10 mouse cellular contexts compared by ENCODE assay signal in genomic region chr4:41665009-41665675, GRCm38 (mm10). TPM values are rescaled to one million over a fixed set of nuclear protein-coding genes. Genes with fewer than 3 reads are reported as not detected.
DNase-seq lines count a peak whose midpoint lies in the region; ATAC-seq lines count a peak whose summit lies in the region.
"Had no signal": no experiment of that assay in that cellular context is flagged by ENCODE, and none has a peak within 500 bp of the region (broad histone marks: within the 10 kb centered on the region; RNA-seq: fewer than 3 reads in every experiment).

No protein-coding gene starts in this region.

- H3K27ac ChIP-seq in heart, embryonic 14.5 days (replicated peaks in 1 of 2; ENCODE audit: control insufficient read depth in 1 of 2, insufficient read depth in 1 of 2, low read depth in 2 of 2, low read length in 2 of 2) = no peak overlapping the region
- H3K27ac ChIP-seq in forebrain, embryonic 14.5 days (ENCODE audit: low read depth, low read length) = 0 out of 2 replicates have a peak overlapping the region, but pooled peaks have one; percentile 27
- no peak overlapping the region for H3K27ac ChIP-seq in limb, embryonic 13.5 days

- ATAC-seq in heart, embryonic 14.5 days (ENCODE audit: insufficient number of reproducible peaks, insufficient read depth, low FRiP score, low read depth) = 0 out of 2 replicates have a peak, but pooled peaks have one; percentile 21
- no peak for ATAC-seq in forebrain, embryonic 14.5 days
- ATAC-seq in limb, embryonic 13.5 days (ENCODE audit: low FRiP score, low read depth) = no peak

- H3K36me3 ChIP-seq in heart, embryonic 14.5 days (ENCODE audit: control insufficient read depth, insufficient read depth, low read length) = no peaks in the 10 kb centered on the region
- H3K36me3 ChIP-seq in forebrain, embryonic 14.5 days (ENCODE audit: control insufficient read depth, insufficient read depth, low read length) = peaks cover 66% of the 10 kb centered on the region
- H3K36me3 ChIP-seq in limb, embryonic 13.5 days = no peaks in the 10 kb centered on the region

- H3K27me3 ChIP-seq in heart, embryonic 14.5 days (ENCODE audit: control insufficient read depth, insufficient read depth, low read length) = 0 out of 2 replicates have a peak, but pooled peaks cover 3% of the 10 kb centered on the region
- H3K27me3 ChIP-seq in forebrain, embryonic 14.5 days (replicated peaks; ENCODE audit: control insufficient read depth, insufficient read depth, low read length) = no peaks in the 10 kb centered on the region
- H3K27me3 ChIP-seq in limb, embryonic 13.5 days = peaks cover 93% of the 10 kb centered on the region

- no peak for DNase-seq in heart, adult 11 months
- DNase-seq in adrenal gland, postnatal 14 days = peak; percentile 83
- no peak for DNase-seq in forebrain, embryonic 14.5 days (ENCODE audit: low spot score)
- no peak for DNase-seq in adipocyte (ENCODE audit: low spot score)
- no peak for DNase-seq in urinary bladder, postnatal 4 days (ENCODE audit: low spot score in 2 of 2)
- DNase-seq in yolk sac, embryonic 10.5 days (ENCODE audit: low spot score) = no peak
- DNase-seq: heart, postnatal 14 days; lung, adult 2 months had no signal

- peak overlapping the region; percentile 28; the same call in 1 of the 2 replicates for H3K4me2 ChIP-seq in heart, embryonic 14.5 days (ENCODE audit: low read length)
- H3K4me2 ChIP-seq in forebrain, embryonic 14.5 days (ENCODE audit: low read length) = no peak overlapping the region
- no peak overlapping the region for H3K4me2 ChIP-seq in limb, embryonic 13.5 days (replicated peaks)

- 7% methylated on average over 4 of the region's 8 CpGs for WGBS in heart, embryonic 14.5 days
- 5% methylated on average over 5 of the region's 8 CpGs for WGBS in forebrain, embryonic 14.5 days
- 1% methylated on average over 6 of the region's 8 CpGs for WGBS in limb, embryonic 13.5 days

- H3K4me3 ChIP-seq in heart, embryonic 14.5 days (ENCODE audit: control insufficient read depth in 1 of 2, insufficient read depth in 1 of 2, low read depth in 1 of 2, low read length in 2 of 2) = no peak overlapping the region
- H3K4me3 ChIP-seq in forebrain, embryonic 14.5 days (ENCODE audit: low read depth, low read length) = no peak overlapping the region
- no peak overlapping the region for H3K4me3 ChIP-seq in limb, embryonic 13.5 days

- H3K4me1 ChIP-seq in heart, embryonic 14.5 days (ENCODE audit: control insufficient read depth in 2 of 2, insufficient read depth in 2 of 2, low read length in 2 of 2) = peaks cover 18 to 25% of the 10 kb centered on the region in 2 experiments
- peaks cover 27% of the 10 kb centered on the region for H3K4me1 ChIP-seq in forebrain, embryonic 14.5 days (ENCODE audit: control insufficient read depth, insufficient read depth, low read length)
- peaks cover 57% of the 10 kb centered on the region for H3K4me1 ChIP-seq in limb, embryonic 13.5 days

- H3K9me3 ChIP-seq in heart, embryonic 14.5 days (ENCODE audit: control insufficient read depth, low read length) = no peaks in the 10 kb centered on the region
- H3K9me3 ChIP-seq in forebrain, embryonic 14.5 days (replicated peaks; ENCODE audit: control insufficient read depth, low read length) = no peaks in the 10 kb centered on the region
- no peaks in the 10 kb centered on the region for H3K9me3 ChIP-seq in limb, embryonic 13.5 days

- 0 out of 2 replicates have a peak overlapping the region, but pooled peaks have one; percentile 27 for H3K9ac ChIP-seq in heart, embryonic 14.5 days (ENCODE audit: low read length)
- no peak overlapping the region for H3K9ac ChIP-seq in forebrain, embryonic 14.5 days (ENCODE audit: low read length)
- peak overlapping the region; percentile 4 for H3K9ac ChIP-seq in limb, embryonic 13.5 days

RNA-seq across cellular contexts. Expression of gene Enho, which starts 25.0 kb away (rescaled TPM):
- 3.9 and 6.3 TPM in 2 replicates for polyA plus RNA-seq in heart, embryonic 14.5 days (2014; fragmentation: Nextera tagmentation; extraction: Ambion mirVana)
- total RNA-seq in adrenal gland, postnatal 14 days (2021) = 3.5 and 6.9 TPM in 2 replicates
- 64.7 and 73.9 TPM in 2 replicates for polyA plus RNA-seq in forebrain, embryonic 14.5 days (2014; fragmentation: Nextera tagmentation; extraction: Ambion mirVana)
- polyA plus RNA-seq in limb, embryonic 13.5 days (2015; fragmentation: Nextera tagmentation; extraction: Ambion mirVana) = 12.7 and 13.6 TPM in 2 replicates

RNA-seq across cellular contexts. Expression of gene Cntfr, which starts 31.7 kb away (rescaled TPM):
- polyA plus RNA-seq in heart, embryonic 14.5 days (2014; fragmentation: Nextera tagmentation; extraction: Ambion mirVana) = 1.2 and 2.8 TPM in 2 replicates
- total RNA-seq in adrenal gland, postnatal 14 days (2021) = 61.2 and 63.2 TPM in 2 replicates
- 12.6 and 12.7 TPM in 2 replicates for polyA plus RNA-seq in forebrain, embryonic 14.5 days (2014; fragmentation: Nextera tagmentation; extraction: Ambion mirVana)
- 5.1 and 5.5 TPM in 2 replicates for polyA plus RNA-seq in limb, embryonic 13.5 days (2015; fragmentation: Nextera tagmentation; extraction: Ambion mirVana)

RNA-seq across cellular contexts. Expression of gene Il11ra1, which starts 34.6 kb away (rescaled TPM):
- 120 and 136 TPM in 2 replicates for polyA plus RNA-seq in heart, embryonic 14.5 days (2014; fragmentation: Nextera tagmentation; extraction: Ambion mirVana)
- total RNA-seq in adrenal gland, postnatal 14 days (2021) = 56.9 and 60.2 TPM in 2 replicates
- polyA plus RNA-seq in forebrain, embryonic 14.5 days (2014; fragmentation: Nextera tagmentation; extraction: Ambion mirVana) = 23.9 and 24.3 TPM in 2 replicates
- 405 and 439 TPM in 2 replicates for polyA plus RNA-seq in limb, embryonic 13.5 days (2015; fragmentation: Nextera tagmentation; extraction: Ambion mirVana)

RNA-seq across cellular contexts. Expression of gene Rpp25l, which starts 48.2 kb away (rescaled TPM):
- polyA plus RNA-seq in heart, embryonic 14.5 days (2014; fragmentation: Nextera tagmentation; extraction: Ambion mirVana) = 47.1 and 48.6 TPM in 2 replicates
- 30.1 and 34.1 TPM in 2 replicates for total RNA-seq in adrenal gland, postnatal 14 days (2021)
- polyA plus RNA-seq in forebrain, embryonic 14.5 days (2014; fragmentation: Nextera tagmentation; extraction: Ambion mirVana) = 72.2 and 83.3 TPM in 2 replicates
- 74.9 and 76.6 TPM in 2 replicates for polyA plus RNA-seq in limb, embryonic 13.5 days (2015; fragmentation: Nextera tagmentation; extraction: Ambion mirVana)

RNA-seq across cellular contexts. Expression of gene Dctn3, which starts 57.8 kb away (rescaled TPM):
- polyA plus RNA-seq in heart, embryonic 14.5 days (2014; fragmentation: Nextera tagmentation; extraction: Ambion mirVana) = 122 and 134 TPM in 2 replicates
- total RNA-seq in adrenal gland, postnatal 14 days (2021) = 106 and 110 TPM in 2 replicates
- 301 and 330 TPM in 2 replicates for polyA plus RNA-seq in forebrain, embryonic 14.5 days (2014; fragmentation: Nextera tagmentation; extraction: Ambion mirVana)
- 104 and 106 TPM in 2 replicates for polyA plus RNA-seq in limb, embryonic 13.5 days (2015; fragmentation: Nextera tagmentation; extraction: Ambion mirVana)
